Mouse (Mus musculus): ENCODE data around the gene Ap5m1. TPM values are rescaled to one million over a fixed set of nuclear protein-coding genes. Genes with fewer than 3 reads are reported as not detected.

The Ap5m1 gene
- polyA plus RNA-seq, 1 experiment, result 4.6 TPM

DNA sequence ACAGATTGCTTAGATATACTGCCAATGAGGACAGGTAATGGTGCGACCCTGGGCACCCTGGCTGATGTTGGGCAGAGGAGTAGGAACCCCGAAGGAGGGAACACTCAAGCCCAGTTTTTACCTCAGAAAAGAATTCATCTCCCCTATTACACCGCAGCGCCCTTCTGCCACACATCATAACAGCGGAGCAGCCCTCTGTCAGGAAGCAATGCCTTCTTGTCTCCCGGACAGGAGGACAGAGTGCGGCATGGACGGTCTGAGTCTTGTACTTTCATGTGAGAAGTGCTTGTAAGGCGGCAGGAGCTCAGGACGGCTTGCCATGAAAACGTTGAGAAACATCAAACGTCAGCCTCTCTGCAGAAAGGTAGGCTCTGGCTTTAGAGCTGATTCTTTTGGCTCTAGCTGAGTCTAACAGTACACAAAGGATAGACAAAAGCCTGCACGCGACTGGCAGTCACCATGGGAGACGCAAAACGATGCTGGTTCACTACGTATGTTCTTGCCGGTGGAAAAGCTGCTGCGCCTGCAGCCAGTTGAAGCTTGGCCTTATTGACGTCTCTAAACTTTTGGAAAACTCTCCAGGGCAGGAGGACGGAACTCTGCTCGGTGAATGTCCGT is 61.4 kb downstream of the Ap5m1 start:
- Histone ChIP-seq H3K4me3 (ENCODE audit: low read depth, low read length) (no peak overlapping the region), H3K36me3 (ENCODE audit: control insufficient read depth, insufficient read depth, low read length) (no peaks in the 10 kb centered on the region), H3K27ac (ENCODE audit: insufficient read depth, low read depth, low read length) (no peak overlapping the region), H3K27me3 (ENCODE audit: control insufficient read depth, insufficient read depth, low read length) (no peaks in the 10 kb centered on the region), H3K4me1 (ENCODE audit: control insufficient read depth, insufficient read depth, insufficient read length, low read length) (no peaks in the 10 kb centered on the region)
- no peak for TF ChIP-seq CTCF (IDR thresholded peaks at IDR 0.05; ENCODE audit: extremely low read depth, insufficient read length, insufficient replicate concordance, low read depth, low read length)
- no peak for TF ChIP-seq POLR2A (IDR thresholded peaks at IDR 0.05; ENCODE audit: low read depth, low read length)
- 88% methylated on average over 23 of the region's 23 CpGs for WGBS

- Histone ChIP-seq H3K27ac (ENCODE audit: insufficient read depth, low read depth, low read length) (no peak overlapping the region), H3K4me3 (ENCODE audit: low read depth, low read length) (no peak overlapping the region), H3K27me3 (ENCODE audit: control insufficient read depth, insufficient read depth, low read length) (no peaks in the 10 kb centered on the region), H3K4me1 (ENCODE audit: control insufficient read depth, insufficient read depth, insufficient read length, low read length) (no peaks in the 10 kb centered on the region), H3K36me3 (ENCODE audit: control insufficient read depth, insufficient read depth, low read length) (no peaks in the 10 kb centered on the region)
- WGBS, result 34% methylated on average over 10 of the region's 10 CpGs
- no peak for TF ChIP-seq POLR2A (IDR thresholded peaks at IDR 0.05; ENCODE audit: low read depth, low read length)
- TF ChIP-seq CTCF (IDR thresholded peaks at IDR 0.05; ENCODE audit: extremely low read depth, insufficient read length, insufficient replicate concordance, low read depth, low read length), result no peak
Measured at GRCm38 (mm10) chr14:49128544-49129263, 62.8 kb downstream of the Ap5m1 start.

- Histone ChIP-seq H3K27ac (ENCODE audit: insufficient read depth, low read depth, low read length) (no peak overlapping the region), H3K27me3 (ENCODE audit: control insufficient read depth, insufficient read depth, low read length) (no peaks in the 10 kb centered on the region), H3K4me1 (ENCODE audit: control insufficient read depth, insufficient read depth, insufficient read length, low read length) (no peaks in the 10 kb centered on the region), H3K36me3 (ENCODE audit: control insufficient read depth, insufficient read depth, low read length) (no peaks in the 10 kb centered on the region), H3K4me3 (ENCODE audit: low read depth, low read length) (no peak overlapping the region)
- 88% methylated on average over 3 of the region's 3 CpGs for WGBS
- TF ChIP-seq CTCF (IDR thresholded peaks at IDR 0.05; ENCODE audit: extremely low read depth, insufficient read length, insufficient replicate concordance, low read depth, low read length) (no peak), POLR2A (IDR thresholded peaks at IDR 0.05; ENCODE audit: low read depth, low read length) (no peak)
Measured at GRCm38 (mm10) chr14:49132391-49132790, 66.5 kb downstream of the Ap5m1 start.

- 62% methylated on average over 1 of the region's 1 CpGs for WGBS
- TF ChIP-seq CTCF (IDR thresholded peaks at IDR 0.05; ENCODE audit: extremely low read depth, insufficient read length, insufficient replicate concordance, low read depth, low read length), result no peak
- no peak for TF ChIP-seq POLR2A (IDR thresholded peaks at IDR 0.05; ENCODE audit: low read depth, low read length)
- no peak overlapping the region for H3K27ac ChIP-seq (ENCODE audit: insufficient read depth, low read depth, low read length)
- no peaks in the 10 kb centered on the region for H3K4me1 ChIP-seq (ENCODE audit: control insufficient read depth, insufficient read depth, insufficient read length, low read length)
- no peaks in the 10 kb centered on the region for H3K36me3 ChIP-seq (ENCODE audit: control insufficient read depth, insufficient read depth, low read length)
- no peak overlapping the region for H3K4me3 ChIP-seq (ENCODE audit: low read depth, low read length)
- no peaks in the 10 kb centered on the region for H3K27me3 ChIP-seq (ENCODE audit: control insufficient read depth, insufficient read depth, low read length)
Measured at GRCm38 (mm10) chr14:49138171-49138570, 72.3 kb downstream of the Ap5m1 start.

DNA sequence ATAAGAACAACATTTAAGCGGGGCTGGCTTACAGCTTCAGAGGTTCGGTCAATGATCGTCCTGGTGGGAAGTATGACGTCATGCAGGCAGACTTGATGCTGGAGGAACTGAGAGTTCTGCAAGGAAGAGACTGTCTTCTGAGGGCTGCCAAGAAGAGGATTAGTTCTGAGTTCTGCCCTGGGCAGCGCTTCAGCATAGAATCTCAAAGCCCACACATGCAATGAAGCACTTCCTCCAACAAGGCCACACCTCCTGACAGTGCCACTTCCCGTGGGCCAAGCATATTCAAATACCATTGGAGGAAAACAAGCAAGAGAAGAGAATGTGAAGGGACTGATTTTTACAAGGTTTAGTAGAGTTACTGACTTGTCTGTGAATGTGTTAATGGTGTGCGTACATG is 74.9 kb downstream of the Ap5m1 start:
- no peaks in the 10 kb centered on the region for H3K27me3 ChIP-seq (ENCODE audit: control insufficient read depth, insufficient read depth, low read length)
- no peaks in the 10 kb centered on the region for H3K36me3 ChIP-seq (ENCODE audit: control insufficient read depth, insufficient read depth, low read length)
- TF ChIP-seq CTCF (IDR thresholded peaks at IDR 0.05; ENCODE audit: extremely low read depth, insufficient read length, insufficient replicate concordance, low read depth, low read length) (no peak), POLR2A (IDR thresholded peaks at IDR 0.05; ENCODE audit: low read depth, low read length) (no peak)
- no peak overlapping the region for H3K27ac ChIP-seq (ENCODE audit: insufficient read depth, low read depth, low read length)
- H3K4me1 ChIP-seq (ENCODE audit: control insufficient read depth, insufficient read depth, insufficient read length, low read length), result no peaks in the 10 kb centered on the region
- no peak overlapping the region for H3K4me3 ChIP-seq (ENCODE audit: low read depth, low read length)
- WGBS, result 88% methylated on average over 7 of the region's 7 CpGs

Other genes starting within 250 kb of the Ap5m1 start
- gene Exoc5, start 556 bp downstream of the Ap5m1 start, polyA plus RNA-seq (2012; rRNA removed), result 3.8 and 7.6 TPM in 2 replicates
- gene Naa30, start 106.1 kb downstream of the Ap5m1 start, polyA plus RNA-seq (2012; rRNA removed), result 1.9 and 3.7 TPM in 2 replicates
- 0.18 and 0.47 TPM in 2 replicates for gene ccdc198, start 179.4 kb downstream of the Ap5m1 start, polyA plus RNA-seq (2012; rRNA removed)